ENCODE assay signal across 8 mouse cellular contexts in genomic region chr9:109875695-109876601, GRCm38 (mm10). TPM values are rescaled to one million over a fixed set of nuclear protein-coding genes. Genes with fewer than 3 reads are reported as not detected.
DNase-seq lines count a peak whose midpoint lies in the region; ATAC-seq lines count a peak whose summit lies in the region.

No protein-coding gene starts in this region.

- H3K27ac ChIP-seq in heart, embryonic 10.5 days, result peak overlapping the region; percentile 97
- peak overlapping the region; percentile 20; the same call in 1 of the 2 replicates for H3K27ac ChIP-seq in brown adipose tissue, adult 24 weeks (replicated peaks; ENCODE audit: low read depth, low read length)
- peak overlapping the region; percentile 88 for H3K27ac ChIP-seq in forebrain, embryonic 12.5 days
- peak overlapping the region; percentile 56 for H3K27ac ChIP-seq in hindbrain, embryonic 11.5 days (ENCODE audit: low read depth, low read length)

- peak overlapping the region; percentile 97 for H3K9ac ChIP-seq in forebrain, embryonic 12.5 days
- H3K9ac ChIP-seq in hindbrain, embryonic 11.5 days (ENCODE audit: low read depth, low read length), result peak overlapping the region; percentile 93

- H3K36me3 ChIP-seq in heart, embryonic 10.5 days, result peaks cover 36% of the 10 kb centered on the region
- peaks cover 33% of the 10 kb centered on the region for H3K36me3 ChIP-seq in forebrain, embryonic 12.5 days (replicated peaks)
- 0 out of 2 replicates have a peak, but pooled peaks cover 7% of the 10 kb centered on the region for H3K36me3 ChIP-seq in hindbrain, embryonic 11.5 days (ENCODE audit: control insufficient read depth, insufficient read depth, low read length)

- intact Hi-C loops in left cerebral cortex, postnatal 36 days (cut with DNase I), result loop anchor here (10.0 kb wide), 1 partner anchor 871 kb away; no protein-coding TSS in a partner anchor

- H3K4me1 ChIP-seq in heart, embryonic 10.5 days, result peaks cover 12% of the 10 kb centered on the region
- peaks cover 6% of the 10 kb centered on the region; the same call in 1 of the 2 replicates for H3K4me1 ChIP-seq in brown adipose tissue, adult 24 weeks (ENCODE audit: control insufficient read depth, insufficient read depth, insufficient read length, low read length)
- peaks cover 13% of the 10 kb centered on the region for H3K4me1 ChIP-seq in forebrain, embryonic 12.5 days
- 0 out of 2 replicates have a peak, but pooled peaks cover 2% of the 10 kb centered on the region for H3K4me1 ChIP-seq in hindbrain, embryonic 11.5 days (replicated peaks; ENCODE audit: control insufficient read depth, insufficient read depth, low read length)

- peak overlapping the region; percentile 100 for H3K4me3 ChIP-seq in heart, embryonic 10.5 days
- peak overlapping the region; percentile 81 for H3K4me3 ChIP-seq in brown adipose tissue, adult 24 weeks (ENCODE audit: insufficient read depth, low read depth, low read length)
- peak overlapping the region; percentile 98 for H3K4me3 ChIP-seq in forebrain, embryonic 12.5 days (replicated peaks)
- H3K4me3 ChIP-seq in hindbrain, embryonic 11.5 days (ENCODE audit: low read depth, low read length), result peak overlapping the region; percentile 98

- DNase-seq in heart, embryonic 10.5 days (ENCODE audit: low spot score), result peak; percentile 86
- no peak for DNase-seq in heart, adult 11 months
- peak; percentile 64 for DNase-seq in hindbrain, embryonic 11.5 days (ENCODE audit: low spot score)
- peak; percentile 47 to 60 for DNase-seq in left cerebral cortex, postnatal 36 days (ENCODE audit: low spot score in 2 of 2)
- DNase-seq in right cerebral cortex, postnatal 4 days, result peak; percentile 65

- H3K27me3 ChIP-seq in heart, embryonic 10.5 days (ENCODE audit: insufficient read depth, poor library complexity, severe bottlenecking), result no peaks in the 10 kb centered on the region
- no peaks in the 10 kb centered on the region for H3K27me3 ChIP-seq in forebrain, embryonic 12.5 days
- H3K27me3 ChIP-seq in hindbrain, embryonic 11.5 days (ENCODE audit: control insufficient read depth, insufficient read depth, low read length), result no peaks in the 10 kb centered on the region

- peak overlapping the region; percentile 78 for H3K4me2 ChIP-seq in forebrain, embryonic 12.5 days
- H3K4me2 ChIP-seq in hindbrain, embryonic 11.5 days (replicated peaks; ENCODE audit: low read depth, low read length), result peak overlapping the region; percentile 77

- WGBS in heart, embryonic 10.5 days, result under 1% methylated on average over 76 of the region's 76 CpGs
- under 1% methylated on average over 64 of the region's 76 CpGs for WGBS in forebrain, embryonic 12.5 days
- 0% methylated on average over 66 of the region's 76 CpGs for WGBS in hindbrain, embryonic 11.5 days

- H3K9me3 ChIP-seq in heart, embryonic 10.5 days, result no peaks in the 10 kb centered on the region
- no peaks in the 10 kb centered on the region for H3K9me3 ChIP-seq in forebrain, embryonic 12.5 days
- no peaks in the 10 kb centered on the region for H3K9me3 ChIP-seq in hindbrain, embryonic 11.5 days (ENCODE audit: control insufficient read depth, low read length)

- ATAC-seq in forebrain, embryonic 12.5 days (ENCODE audit: low FRiP score), result peak; percentile 69
- peak; percentile 73 for ATAC-seq in hindbrain, embryonic 11.5 days (ENCODE audit: low FRiP score)
- ATAC-seq in megakaryocyte, adult 5-6 weeks (ENCODE audit: poor library complexity, severe bottlenecking), result peak; percentile 36

RNA-seq across cellular contexts. Expression of gene Cdc25a, which starts 0.6 kb away (rescaled TPM):
- 24.5 and 37.8 TPM in 2 replicates for polyA plus RNA-seq in heart, embryonic 10.5 days (2016; fragmentation: Nextera tagmentation; extraction: Ambion mirVana)
- 1.7 and 4.0 TPM in 2 replicates for polyA plus RNA-seq in brown adipose tissue, adult 24 weeks (2012; ENCODE audit: insufficient read depth, insufficient read length, missing spikeins)
- polyA plus RNA-seq in forebrain, embryonic 12.5 days (2016; fragmentation: Nextera tagmentation; extraction: Ambion mirVana), result 42.1 and 44.3 TPM in 2 replicates
- 24.6 and 33.5 TPM in 2 replicates for polyA plus RNA-seq in hindbrain, embryonic 11.5 days (2014; fragmentation: Nextera tagmentation; extraction: Ambion mirVana)
- total RNA-seq in left cerebral cortex, postnatal 36 days (2021), result 1 to 10 TPM; 4.6 to 5.0 TPM
- total RNA-seq in megakaryocyte, adult 5-6 weeks (2015), result 12.7 and 13.5 TPM in 2 replicates
- total RNA-seq in megakaryocyte, adult 5-6 weeks (2017), result 17.3 and 21.2 TPM in 2 replicates

RNA-seq across cellular contexts. Expression of gene Camp, which starts 26.5 kb away (rescaled TPM):
- not detected in 2 replicates for polyA plus RNA-seq in heart, embryonic 10.5 days (2016; fragmentation: Nextera tagmentation; extraction: Ambion mirVana)
- polyA plus RNA-seq in brown adipose tissue, adult 24 weeks (2012; ENCODE audit: insufficient read depth, insufficient read length, missing spikeins), result not detected in 2 replicates
- polyA plus RNA-seq in forebrain, embryonic 12.5 days (2016; fragmentation: Nextera tagmentation; extraction: Ambion mirVana), result 0.61 and 0.91 TPM in 2 replicates
- polyA plus RNA-seq in hindbrain, embryonic 11.5 days (2014; fragmentation: Nextera tagmentation; extraction: Ambion mirVana), result 0.28 and 0.31 TPM in 2 replicates
- total RNA-seq in left cerebral cortex, postnatal 36 days (2021), result not detected
- 1,595 and 1,972 TPM in 2 replicates for total RNA-seq in megakaryocyte, adult 5-6 weeks (2015)
- 1,104 and 1,348 TPM in 2 replicates for total RNA-seq in megakaryocyte, adult 5-6 weeks (2017)

RNA-seq across cellular contexts. Expression of gene Nme6, which starts 43.4 kb away (rescaled TPM):
- polyA plus RNA-seq in heart, embryonic 10.5 days (2016; fragmentation: Nextera tagmentation; extraction: Ambion mirVana), result 84.4 and 93.4 TPM in 2 replicates
- polyA plus RNA-seq in brown adipose tissue, adult 24 weeks (2012; ENCODE audit: insufficient read depth, insufficient read length, missing spikeins), result 11.3 and 12.8 TPM in 2 replicates
- 82.0 and 89.8 TPM in 2 replicates for polyA plus RNA-seq in forebrain, embryonic 12.5 days (2016; fragmentation: Nextera tagmentation; extraction: Ambion mirVana)
- 89.2 and 90.6 TPM in 2 replicates for polyA plus RNA-seq in hindbrain, embryonic 11.5 days (2014; fragmentation: Nextera tagmentation; extraction: Ambion mirVana)
- 1 to 10 TPM; 8.0 to 9.5 TPM for total RNA-seq in left cerebral cortex, postnatal 36 days (2021)
- total RNA-seq in megakaryocyte, adult 5-6 weeks (2015), result 12.2 and 20.4 TPM in 2 replicates
- total RNA-seq in megakaryocyte, adult 5-6 weeks (2017), result 6.8 and 16.1 TPM in 2 replicates

RNA-seq across cellular contexts. Expression of gene Map4, which starts 55.3 kb away (rescaled TPM):
- polyA plus RNA-seq in heart, embryonic 10.5 days (2016; fragmentation: Nextera tagmentation; extraction: Ambion mirVana), result 69.1 and 88.4 TPM in 2 replicates
- polyA plus RNA-seq in brown adipose tissue, adult 24 weeks (2012; ENCODE audit: insufficient read depth, insufficient read length, missing spikeins), result 34.0 and 36.5 TPM in 2 replicates
- 94.5 and 112 TPM in 2 replicates for polyA plus RNA-seq in forebrain, embryonic 12.5 days (2016; fragmentation: Nextera tagmentation; extraction: Ambion mirVana)
- 78.9 and 98.7 TPM in 2 replicates for polyA plus RNA-seq in hindbrain, embryonic 11.5 days (2014; fragmentation: Nextera tagmentation; extraction: Ambion mirVana)
- 100 to 1,000 TPM; 353 to 398 TPM for total RNA-seq in left cerebral cortex, postnatal 36 days (2021)
- total RNA-seq in megakaryocyte, adult 5-6 weeks (2015), result 74.3 and 82.8 TPM in 2 replicates
- 50.0 and 55.3 TPM in 2 replicates for total RNA-seq in megakaryocyte, adult 5-6 weeks (2017)

Comparison
In these comparisons a context has a peak if more than half of its experiments do, and no peak if none do; other contexts are left out.
1. H3K27ac ChIP-seq: peak in every context shown above with its lines; median percentile 97 in heart, embryonic 10.5 days; 88 in forebrain, embryonic 12.5 days; 56 in hindbrain, embryonic 11.5 days; 20 in brown adipose tissue, adult 24 weeks.